Mouse (Mus musculus) 3T3-L1 (cell line): ENCODE data around the gene Ankrd63.
A peak's percentile ranks its signal among the peaks of the same experiment; 100 is the strongest.

ENCODE experiments used
- DNase-seq: peaks from one replicate; pipeline ENCODE4 v3.0.0-alpha.2; 2015; ENCODE audit warnings: low read depth, low spot score

Ankrd63 gene

DNA sequence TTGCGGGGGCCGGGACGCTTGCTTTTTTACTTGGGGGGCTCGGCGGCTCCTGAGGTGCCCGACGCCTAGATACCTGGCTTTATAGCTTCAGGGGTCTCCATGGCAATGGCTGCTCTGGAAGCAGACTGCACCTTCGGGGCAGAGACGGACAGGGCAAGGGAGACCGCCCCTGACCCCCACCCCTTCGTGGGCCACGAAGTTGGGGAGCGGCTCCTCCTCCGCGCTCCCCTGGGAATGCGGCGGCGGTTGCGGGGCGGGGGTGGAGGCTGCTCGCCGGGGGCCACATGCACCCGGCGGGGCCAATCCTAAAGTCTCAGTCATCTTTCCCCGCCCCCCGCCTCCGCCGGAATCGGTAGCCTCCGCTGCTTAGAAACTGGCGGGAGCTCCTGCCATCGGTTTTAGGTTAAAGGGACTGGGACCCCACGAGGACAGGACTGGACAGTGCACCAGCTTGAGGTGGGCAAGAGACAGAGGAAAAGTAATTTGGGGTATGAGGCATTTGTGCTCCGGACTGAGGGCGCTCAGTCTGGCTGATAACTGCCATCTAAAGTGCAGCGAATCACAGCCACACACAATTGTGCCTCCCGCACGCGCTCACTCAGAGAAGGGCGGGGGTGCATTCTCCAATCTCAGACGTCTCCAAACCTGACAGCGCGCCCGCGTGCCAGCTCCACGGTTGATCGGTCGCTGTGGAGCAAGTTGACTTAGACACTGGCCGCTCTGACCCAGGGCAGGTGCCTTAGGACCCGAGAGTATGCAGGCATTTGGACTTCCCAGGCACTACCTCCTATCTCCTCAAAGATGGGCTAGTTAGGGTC lies at the start of gene Ankrd63:
Gene Ankrd63, minus strand, starts transcription at position 51 of the 818 bp plus-strand sequence.
- no peak for DNase-seq

- DNase-seq: no peak
Observed at GRCm38 (mm10) chr2:118752792-118753108, 49.0 kb upstream of the Ankrd63 start.

DNA sequence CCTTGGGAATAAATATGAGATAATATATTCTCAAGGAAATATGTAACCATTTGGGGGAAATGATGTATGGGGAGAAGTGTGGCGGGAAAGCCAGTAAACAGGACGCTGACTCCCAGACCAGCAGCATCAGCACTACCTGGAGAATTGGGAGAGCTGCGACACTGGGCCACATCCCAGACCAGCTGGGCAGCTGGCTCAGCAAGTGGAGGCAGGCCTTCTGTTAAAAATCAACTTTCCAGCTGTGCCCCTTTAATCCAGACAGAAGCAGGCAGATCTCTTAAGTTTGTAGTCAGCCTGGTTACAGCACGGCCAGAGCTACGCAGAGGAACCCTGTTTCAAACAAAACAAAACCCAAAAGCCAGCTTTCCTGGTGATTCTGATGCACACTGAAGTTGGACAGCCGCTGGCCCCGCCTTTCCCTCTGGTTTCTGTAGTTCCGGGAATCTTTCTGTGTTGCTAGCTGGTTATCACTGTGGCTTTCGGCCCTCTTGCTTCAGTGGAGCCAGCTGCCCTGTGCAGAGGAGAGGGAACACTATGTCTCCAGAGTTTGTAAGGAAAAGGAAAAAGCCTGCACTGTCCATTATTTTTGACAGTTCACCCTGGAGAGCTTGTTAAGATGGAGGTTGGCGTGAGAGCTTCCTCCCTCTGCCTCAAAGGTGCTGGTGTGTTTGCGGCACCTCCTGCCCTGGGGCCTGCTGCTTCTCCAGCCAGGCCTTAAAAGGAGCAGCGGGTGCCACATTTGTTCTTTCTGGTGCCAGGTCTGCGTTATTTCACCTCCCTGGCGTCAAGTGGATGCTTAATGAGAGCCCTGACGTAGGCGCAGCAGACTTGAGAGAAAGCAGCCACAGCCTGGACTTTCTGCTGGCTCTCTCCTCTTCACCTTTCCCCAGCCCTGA lies 48.4 kb upstream of the Ankrd63 start:
- DNase-seq: no peak

DNA sequence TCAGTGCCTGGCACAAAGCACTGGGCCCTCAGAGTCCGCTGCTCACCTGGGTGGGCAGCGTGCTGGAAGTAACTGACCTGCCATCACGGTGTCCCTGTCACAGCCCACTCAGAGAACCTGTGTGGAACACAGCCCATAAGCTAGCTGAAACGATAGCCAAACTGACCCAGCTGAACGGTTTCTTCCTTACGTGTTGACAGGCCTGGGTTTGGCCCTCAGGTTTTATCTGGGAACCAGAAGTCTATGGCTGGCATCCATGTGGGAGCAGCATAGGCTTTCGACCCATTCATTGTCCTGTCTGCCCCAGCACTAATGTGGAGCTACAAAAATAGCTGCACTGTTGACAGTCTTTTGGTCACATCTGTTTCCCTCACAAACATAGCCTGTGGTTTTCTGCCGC lies 46.7 kb upstream of the Ankrd63 start:
- no peak for DNase-seq

DNA sequence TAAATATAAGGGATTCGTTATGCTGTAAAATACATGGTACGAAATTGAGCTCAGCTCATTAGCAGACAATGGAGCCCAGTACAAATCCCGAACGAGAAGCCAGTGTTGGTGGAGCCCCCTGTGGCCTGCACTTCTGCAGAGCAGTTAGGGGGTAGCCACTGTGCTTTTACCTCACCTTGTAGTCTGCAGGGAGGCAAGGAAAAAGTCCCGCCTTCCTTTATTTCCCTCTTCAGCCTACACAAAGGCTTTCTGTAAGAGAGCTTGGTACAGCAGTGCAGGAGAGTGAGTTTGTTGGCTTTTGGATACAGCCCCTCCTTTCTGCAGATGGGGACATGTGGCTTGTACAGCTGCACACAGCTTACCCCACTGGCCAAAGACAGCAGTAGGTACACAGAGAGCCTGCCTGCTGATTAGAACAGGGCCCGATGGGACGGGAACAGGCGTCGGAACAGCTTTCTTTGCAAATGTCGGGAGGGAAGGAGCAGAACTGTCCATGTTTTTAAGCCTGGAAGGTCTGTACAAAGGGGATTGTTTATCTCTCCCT lies 45.6 kb upstream of the Ankrd63 start:
- DNase-seq: no peak

- peak; percentile 60 for DNase-seq
Observed at GRCm38 (mm10) chr2:118747301-118747960, 43.7 kb upstream of the Ankrd63 start.

DNA sequence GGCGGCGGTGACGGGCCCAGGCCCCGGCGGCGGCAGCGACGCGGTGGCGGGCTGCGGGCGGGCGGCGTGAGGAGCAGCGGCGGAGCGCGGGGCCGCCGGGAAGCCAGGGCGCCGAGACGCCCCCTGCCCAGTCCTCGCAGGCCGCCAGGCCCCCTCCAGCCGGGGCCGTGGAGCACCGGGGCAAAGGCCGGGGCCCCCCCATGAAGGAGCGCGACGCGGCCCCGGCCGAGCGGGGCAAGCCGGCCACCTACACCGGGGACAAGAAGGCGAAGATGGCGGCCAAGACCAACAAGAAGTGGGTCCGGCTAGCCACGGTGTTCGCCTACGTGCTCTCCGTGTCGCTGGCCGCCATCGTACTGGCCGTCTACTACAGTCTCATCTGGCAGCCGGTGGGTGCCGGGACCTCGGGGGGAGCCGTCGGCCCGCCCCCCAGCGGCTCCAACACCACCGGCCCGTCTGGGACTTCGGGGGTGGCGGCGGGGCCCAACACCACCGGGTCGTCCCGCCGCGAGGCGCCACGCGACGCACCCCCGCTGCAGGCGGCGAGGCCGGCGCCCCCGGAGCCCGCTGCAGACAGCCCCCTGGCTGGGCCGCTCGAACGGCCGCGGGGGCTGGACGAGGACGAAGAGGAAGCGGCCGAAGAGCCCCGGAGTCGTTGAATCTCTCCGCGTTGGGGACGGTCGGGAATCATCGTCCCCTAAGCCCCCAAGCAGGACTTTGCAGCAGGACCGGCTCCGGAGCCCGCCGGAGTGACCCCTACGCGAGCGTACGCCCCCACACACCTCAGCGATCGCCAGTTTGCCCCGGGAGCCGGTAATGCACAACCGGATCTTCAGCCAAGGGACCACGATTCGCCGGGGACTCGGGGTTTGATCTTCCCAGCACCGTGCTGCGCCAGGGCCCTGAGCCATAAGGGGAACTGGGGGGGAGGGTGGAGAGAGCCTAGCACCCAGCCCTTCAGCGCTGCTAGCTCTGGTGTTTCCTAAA lies 42.4 kb upstream of the Ankrd63 start:
- DNase-seq: peak; percentile 48

DNA sequence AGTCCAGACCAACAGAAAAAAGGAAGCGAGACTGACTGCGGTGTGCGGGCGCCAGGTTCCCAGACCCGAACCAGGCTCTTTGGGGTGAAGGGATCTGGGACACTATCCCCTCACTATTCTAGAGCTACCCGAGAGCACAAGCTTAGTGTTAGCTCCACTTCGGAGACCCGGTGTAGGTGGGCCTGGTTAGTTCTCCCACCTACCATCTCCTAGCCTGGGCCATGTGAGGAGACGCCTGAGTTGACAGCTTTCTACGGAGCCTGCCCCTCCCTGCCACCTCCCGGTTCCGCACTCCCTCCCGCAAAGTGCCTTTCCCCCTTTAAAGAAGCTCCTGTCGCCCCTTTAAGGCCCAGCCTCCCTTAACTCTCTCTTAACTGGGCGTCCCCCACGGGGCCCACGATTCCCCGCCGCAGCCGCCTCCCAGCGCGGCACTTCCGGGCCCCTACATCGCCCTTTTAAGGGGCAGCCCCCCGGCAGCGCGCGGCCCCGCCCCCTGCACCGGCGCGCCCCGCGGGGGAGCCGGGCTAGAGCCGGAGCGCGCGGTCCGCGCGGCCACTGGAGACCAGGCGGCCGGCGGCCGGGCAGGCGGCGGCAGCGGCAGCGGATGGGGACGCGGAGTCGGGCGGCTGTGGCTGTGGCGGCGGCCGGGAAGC lies 41.6 kb upstream of the Ankrd63 start, which contains the start of gene Inafm2:
Gene Inafm2, plus strand, starts transcription at position 527 of the 653 bp plus-strand sequence.
- peak; percentile 79 for DNase-seq

DNA sequence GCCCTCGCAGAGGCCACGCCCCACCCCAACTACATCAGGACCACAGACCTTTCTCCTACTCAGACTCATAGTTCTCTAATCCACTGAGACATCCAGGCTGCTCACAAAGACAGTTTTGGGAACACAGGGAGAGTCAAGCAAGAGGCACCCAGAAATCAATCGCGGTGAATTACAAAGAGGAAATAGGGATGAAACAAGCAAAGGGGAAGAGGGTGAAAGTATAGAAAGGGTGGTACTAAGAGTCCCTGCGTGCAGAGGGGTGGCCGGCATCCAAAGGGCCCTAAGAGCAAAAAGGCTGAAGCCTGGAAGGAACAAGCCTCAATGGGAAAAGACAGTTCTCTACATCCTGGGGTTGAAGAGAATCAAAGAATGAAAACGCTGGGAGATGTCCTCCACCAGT lies 40.9 kb upstream of the Ankrd63 start:
- no peak for DNase-seq

GRCm38 (mm10) chr2:118743261-118743943 lies 39.6 kb upstream of the Ankrd63 start:
- DNase-seq: peak; percentile 82

DNA sequence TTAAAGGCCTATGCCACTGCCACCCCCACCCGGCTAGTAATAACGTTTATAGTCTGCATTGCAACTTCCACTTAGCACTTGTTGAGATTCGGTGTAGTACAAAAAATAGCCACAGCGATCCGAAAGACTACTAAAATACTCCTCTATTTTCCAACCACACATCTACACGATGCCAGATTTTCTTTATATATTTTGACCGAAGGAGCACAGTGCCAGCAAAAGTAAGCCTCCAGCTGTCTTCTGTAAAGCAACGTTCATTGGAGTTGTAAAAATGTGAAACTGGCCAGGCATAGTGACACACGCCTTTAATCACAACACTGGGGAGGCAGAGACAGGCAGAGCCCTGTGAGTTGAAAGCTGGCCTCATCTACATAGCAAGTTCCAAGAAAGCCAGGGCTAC lies 37.4 kb upstream of the Ankrd63 start:
- no peak for DNase-seq

GRCm38 (mm10) chr2:118740341-118740740 lies 36.6 kb upstream of the Ankrd63 start:
- no peak for DNase-seq

- DNase-seq: no peak
Observed at GRCm38 (mm10) chr2:118733341-118733740, 29.6 kb upstream of the Ankrd63 start.

- no peak for DNase-seq
Observed at GRCm38 (mm10) chr2:118731981-118732380, 28.2 kb upstream of the Ankrd63 start.

- peak; percentile 64 for DNase-seq
Observed at GRCm38 (mm10) chr2:118730622-118730915, 26.8 kb upstream of the Ankrd63 start.

DNA sequence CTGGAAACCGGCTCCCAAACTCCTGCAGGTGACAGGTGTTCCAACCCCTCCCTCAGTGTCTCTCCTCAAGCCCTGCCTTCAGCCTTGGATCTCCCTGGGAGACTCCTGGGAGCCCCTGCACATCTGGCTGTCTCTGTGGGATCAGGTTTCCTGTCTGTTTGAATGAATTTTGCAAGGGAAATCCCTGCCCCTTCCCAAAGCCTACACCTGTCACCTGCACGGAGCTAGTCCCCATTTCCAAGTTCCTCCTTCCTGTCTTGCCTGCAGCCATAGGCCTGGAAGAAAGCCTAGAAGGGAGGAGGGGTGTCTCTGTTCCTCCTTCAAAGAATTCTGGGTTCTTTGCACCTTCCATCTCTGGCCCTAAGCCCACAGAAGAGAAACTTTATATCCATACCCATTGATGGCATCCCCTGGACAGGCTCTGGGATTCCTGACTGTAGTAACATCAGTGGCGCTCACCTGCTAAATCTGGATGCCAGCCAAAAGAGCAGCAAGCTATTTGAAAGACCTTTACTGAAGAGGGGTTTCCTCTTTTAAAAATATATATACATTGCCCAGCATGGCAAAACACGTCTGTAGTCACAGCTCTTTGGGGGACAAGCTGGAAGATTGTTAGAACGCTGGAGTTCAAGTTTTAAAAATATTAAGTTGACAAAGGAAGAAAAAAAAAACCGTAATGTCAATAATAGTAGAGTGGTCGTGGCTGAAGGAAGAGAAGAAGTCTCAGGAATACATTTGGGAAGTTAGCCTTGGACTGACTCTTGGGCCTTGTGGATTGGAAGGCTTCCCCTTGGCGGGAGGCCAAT lies 26.3 kb upstream of the Ankrd63 start:
- DNase-seq: no peak

- DNase-seq: no peak
Observed at GRCm38 (mm10) chr2:118729194-118729593, 25.4 kb upstream of the Ankrd63 start.

DNA sequence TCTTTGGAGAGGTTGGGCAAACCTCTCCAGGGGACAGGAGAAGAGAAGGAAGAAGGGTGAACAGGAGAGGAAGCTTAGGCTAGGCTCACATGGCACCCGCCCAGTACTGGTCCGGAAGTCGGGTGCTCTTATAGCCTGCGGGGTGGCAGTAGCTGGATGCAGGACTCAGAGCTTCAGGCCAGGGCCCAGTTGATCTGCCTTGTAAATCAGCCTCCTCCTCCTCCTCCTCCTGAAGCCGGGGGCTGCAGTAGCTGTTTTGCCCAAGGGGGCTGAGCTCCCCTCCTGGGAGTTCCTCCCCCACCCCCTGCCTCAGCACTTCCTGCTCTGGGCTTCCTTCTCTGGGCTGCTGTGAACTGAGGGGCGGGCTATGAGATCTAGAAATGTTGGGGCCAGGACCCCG lies 24.6 kb upstream of the Ankrd63 start, which contains the start of gene Plcb2:
Gene Plcb2, minus strand, starts transcription at position 102 of the 400 bp plus-strand sequence.
- no peak for DNase-seq

DNA sequence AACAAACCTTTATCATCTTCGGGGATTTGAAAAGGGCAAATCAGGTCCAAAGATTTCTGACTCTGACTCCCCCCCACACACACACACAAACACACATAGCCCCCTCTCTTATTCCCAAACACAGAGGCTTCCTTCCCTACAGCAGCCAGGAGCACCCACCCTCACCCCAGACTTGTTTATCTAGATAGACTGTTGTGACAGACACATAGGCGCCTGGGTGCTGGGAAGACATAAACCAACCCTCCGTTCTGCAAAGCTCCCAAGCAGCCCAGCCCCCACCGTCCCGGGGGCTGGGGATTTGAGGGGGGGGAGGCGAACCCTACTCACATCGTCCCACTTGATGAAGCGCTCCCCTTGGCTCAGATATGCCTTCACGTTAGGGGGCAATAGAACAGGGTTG lies 24.1 kb upstream of the Ankrd63 start:
- DNase-seq: no peak
